Mouse (Mus musculus): ENCODE results near the gene Lrrc42. TPM values are rescaled to one million over a fixed set of nuclear protein-coding genes. Genes with fewer than 3 reads are reported as not detected.

Lrrc42 gene
- polyA plus RNA-seq, 1 experiment from 2014 or later: 54.1 TPM

Other genes with a start within 250 kb of the Lrrc42 start
- 86.2 and 89.8 TPM in 2 replicates for gene Mrpl37, start 186.7 kb downstream of the Lrrc42 start, polyA plus RNA-seq (2014; fragmentation: Nextera tagmentation; extraction: Ambion mirVana)
- gene Cyb5rl, start 186.5 kb downstream of the Lrrc42 start, polyA plus RNA-seq (2014; fragmentation: Nextera tagmentation; extraction: Ambion mirVana): 2.7 and 4.8 TPM in 2 replicates
- not detected in 2 replicates for gene Cdcp2, start 156.6 kb downstream of the Lrrc42 start, polyA plus RNA-seq (2014; fragmentation: Nextera tagmentation; extraction: Ambion mirVana)
- 391 and 398 TPM in 2 replicates for gene Tmem59, start 75.1 kb downstream of the Lrrc42 start, polyA plus RNA-seq (2014; fragmentation: Nextera tagmentation; extraction: Ambion mirVana)
- 22.7 and 22.9 TPM in 2 replicates for gene Tceanc2, start 74.4 kb downstream of the Lrrc42 start, polyA plus RNA-seq (2014; fragmentation: Nextera tagmentation; extraction: Ambion mirVana)
- not detected in 2 replicates for gene Ldlrad1, start 44.4 kb downstream of the Lrrc42 start, polyA plus RNA-seq (2014; fragmentation: Nextera tagmentation; extraction: Ambion mirVana)
- gene Hspb11, start 61 bp upstream of the Lrrc42 start, polyA plus RNA-seq (2014; fragmentation: Nextera tagmentation; extraction: Ambion mirVana): 37.3 and 46.1 TPM in 2 replicates
- gene Dio1, start 53.6 kb upstream of the Lrrc42 start, polyA plus RNA-seq (2014; fragmentation: Nextera tagmentation; extraction: Ambion mirVana): not detected in 2 replicates
- 65.7 and 69.0 TPM in 2 replicates for gene Yipf1, start 60.8 kb upstream of the Lrrc42 start, polyA plus RNA-seq (2014; fragmentation: Nextera tagmentation; extraction: Ambion mirVana)
- gene Ndc1, start 114.3 kb upstream of the Lrrc42 start, polyA plus RNA-seq (2014; fragmentation: Nextera tagmentation; extraction: Ambion mirVana): 22.3 and 23.6 TPM in 2 replicates
- gene Glis1, start 181.1 kb upstream of the Lrrc42 start, polyA plus RNA-seq (2014; fragmentation: Nextera tagmentation; extraction: Ambion mirVana): 2.7 and 5.6 TPM in 2 replicates